Mouse (Mus musculus) neural tube, embryonic 12.5 days (tissue): ENCODE data around the gene 1700067K01Rik. TPM values are rescaled to one million over a fixed set of nuclear protein-coding genes. Genes with fewer than 3 reads are reported as not detected.

ENCODE experiments used
- ATAC-seq: fragments of 200-750 bp; cut with Nextera tagmentation; 2 replicates; pipeline ENCODE4 v1.8.0; 2017; ENCODE audit warnings: low read depth, mild to moderate bottlenecking, moderate TSS enrichment, moderate library complexity; ENCODE audit not compliant: low FRiP score
- H3K27ac ChIP-seq: fragments of 300-500 bp; sonication (generic); 2 replicates; pipeline ENCODE4 v1.5.1; 2016
- H3K27me3 ChIP-seq: fragments of 300-500 bp; sonication (generic); replicated peaks from 2 replicates; pipeline ENCODE4 v1.6.1; 2016; ENCODE audit warnings: mild to moderate bottlenecking
- H3K36me3 ChIP-seq: fragments of 300-500 bp; sonication (generic); 2 replicates; pipeline ENCODE4 v1.6.1; 2016; ENCODE audit warnings: mild to moderate bottlenecking
- H3K4me1 ChIP-seq: fragments of 300-500 bp; sonication (generic); 2 replicates; pipeline ENCODE4 v1.6.1; 2016
- H3K4me2 ChIP-seq: fragments of 300-500 bp; sonication (generic); replicated peaks from 2 replicates; pipeline ENCODE4 v1.6.1; 2016; ENCODE audit warnings: mild to moderate bottlenecking
- H3K4me3 ChIP-seq: fragments of 300-500 bp; sonication (generic); 2 replicates; pipeline ENCODE4 v1.5.1; 2016
- H3K9ac ChIP-seq: fragments of 300-500 bp; sonication (generic); 2 replicates; pipeline ENCODE4 v1.6.1; 2016; ENCODE audit warnings: mild to moderate bottlenecking
- H3K9me3 ChIP-seq: fragments of 300-500 bp; sonication (generic); 2 replicates; pipeline ENCODE4 v1.6.1; 2016; ENCODE audit warnings: mild to moderate bottlenecking
- WGBS: fragments of 180-500 bp; shearing (Covaris S2); methylation state at CpG from one replicate; pipeline ENCODE4 v1.1.7; 2016; 5-methylcytosine and 5-hydroxymethylcytosine counted together
- polyA plus RNA-seq: library from polyadenylated mRNA; unstranded; fragments of >200 nt; fragmentation: Nextera tagmentation; extraction: Ambion mirVana; gene quantifications from 2 replicates; pipeline ENCODE4 v1.2.1, GENCODE M21; 2016

Gene 1700067K01Rik
- polyA plus RNA-seq = 0.83 and 0.95 TPM in 2 replicates

DNA sequence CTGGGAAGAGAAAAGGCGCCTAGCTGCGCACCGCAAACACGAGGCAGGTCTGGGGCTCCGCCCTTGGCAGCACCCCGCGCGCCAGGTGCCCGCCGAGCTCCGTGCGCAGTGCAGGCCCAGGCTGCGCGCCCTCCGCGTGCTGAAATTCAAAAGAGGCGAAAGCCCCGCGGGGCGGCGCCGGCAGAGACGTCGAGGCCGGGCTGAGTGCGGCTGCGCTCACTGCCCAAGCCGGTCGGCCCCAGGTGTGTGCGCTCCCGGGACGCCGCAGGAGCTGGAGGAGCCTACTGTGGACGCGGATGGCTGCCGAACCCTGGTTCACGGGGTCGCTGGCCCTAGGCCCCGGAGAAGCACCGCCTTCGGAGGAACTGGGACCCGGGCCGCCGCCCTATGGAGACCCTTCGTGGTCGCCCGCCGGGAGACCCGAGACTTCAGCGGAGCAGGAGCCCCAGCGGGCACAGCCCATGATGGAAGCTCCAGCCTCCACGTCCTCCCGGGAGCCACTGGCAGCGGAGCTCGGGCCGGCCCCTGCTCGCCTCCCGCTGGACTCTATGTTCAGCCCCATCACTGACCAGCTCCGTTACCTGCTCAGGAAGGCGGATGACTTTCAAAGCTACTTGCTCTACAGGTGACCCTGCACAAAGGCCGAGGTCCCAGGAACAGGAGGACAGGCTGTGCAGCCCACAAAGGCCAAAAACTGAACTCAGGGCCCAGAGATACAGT, at the start of gene 1700067K01Rik:
Gene 1700067K01Rik, plus strand, starts transcription at position 222 of the 720 bp plus-strand sequence.
- Histone ChIP-seq H3K27ac (no peak within 1 kb of the TSS), H3K9me3 (no peaks in the 10 kb centered on the region), H3K4me3 (peak within 1 kb of the TSS; percentile 11; the same call in 1 of the 2 replicates), H3K36me3 (peaks cover 25% of the 10 kb centered on the region), H3K4me1 (peaks cover 29% of the 10 kb centered on the region), H3K9ac (peak within 1 kb of the TSS; percentile 35; the same call in 1 of the 2 replicates), H3K27me3 (peaks cover 25% of the 10 kb centered on the region), H3K4me2 (peak within 1 kb of the TSS; percentile 45)
- no peak for ATAC-seq
- WGBS = 14% methylated on average over 61 of the region's 61 CpGs

DNA sequence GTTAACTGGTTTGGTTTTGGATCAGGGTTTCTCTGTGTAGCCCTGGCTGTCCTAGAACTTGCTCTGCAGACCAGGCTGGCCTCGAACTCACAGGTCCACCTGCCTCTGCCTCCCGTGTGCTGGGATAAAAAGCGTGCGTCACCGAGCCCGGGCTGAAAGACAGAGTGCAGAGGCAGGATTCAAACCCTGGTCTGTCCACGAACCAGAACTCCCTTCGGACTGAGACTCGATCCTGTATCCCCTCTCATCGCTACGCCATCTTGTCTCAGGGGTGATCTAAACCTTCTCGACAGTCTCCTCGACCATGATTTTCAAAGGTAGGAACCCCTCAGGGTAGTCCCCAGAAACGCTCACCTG, 46.6 kb upstream of the 1700067K01Rik start:
- no peak for ATAC-seq
- peaks cover 14% of the 10 kb centered on the region for H3K4me1 ChIP-seq
- peak overlapping the region; percentile 52; the same call in 1 of the 2 replicates for H3K9ac ChIP-seq
- H3K27me3 ChIP-seq = no peaks in the 10 kb centered on the region
- H3K4me3 ChIP-seq = peak overlapping the region; percentile 66
- no peaks in the 10 kb centered on the region for H3K9me3 ChIP-seq
- no peak overlapping the region for H3K27ac ChIP-seq
- WGBS = 2% methylated on average over 14 of the region's 14 CpGs
- no peaks in the 10 kb centered on the region for H3K36me3 ChIP-seq
- H3K4me2 ChIP-seq = peak overlapping the region; percentile 93

DNA sequence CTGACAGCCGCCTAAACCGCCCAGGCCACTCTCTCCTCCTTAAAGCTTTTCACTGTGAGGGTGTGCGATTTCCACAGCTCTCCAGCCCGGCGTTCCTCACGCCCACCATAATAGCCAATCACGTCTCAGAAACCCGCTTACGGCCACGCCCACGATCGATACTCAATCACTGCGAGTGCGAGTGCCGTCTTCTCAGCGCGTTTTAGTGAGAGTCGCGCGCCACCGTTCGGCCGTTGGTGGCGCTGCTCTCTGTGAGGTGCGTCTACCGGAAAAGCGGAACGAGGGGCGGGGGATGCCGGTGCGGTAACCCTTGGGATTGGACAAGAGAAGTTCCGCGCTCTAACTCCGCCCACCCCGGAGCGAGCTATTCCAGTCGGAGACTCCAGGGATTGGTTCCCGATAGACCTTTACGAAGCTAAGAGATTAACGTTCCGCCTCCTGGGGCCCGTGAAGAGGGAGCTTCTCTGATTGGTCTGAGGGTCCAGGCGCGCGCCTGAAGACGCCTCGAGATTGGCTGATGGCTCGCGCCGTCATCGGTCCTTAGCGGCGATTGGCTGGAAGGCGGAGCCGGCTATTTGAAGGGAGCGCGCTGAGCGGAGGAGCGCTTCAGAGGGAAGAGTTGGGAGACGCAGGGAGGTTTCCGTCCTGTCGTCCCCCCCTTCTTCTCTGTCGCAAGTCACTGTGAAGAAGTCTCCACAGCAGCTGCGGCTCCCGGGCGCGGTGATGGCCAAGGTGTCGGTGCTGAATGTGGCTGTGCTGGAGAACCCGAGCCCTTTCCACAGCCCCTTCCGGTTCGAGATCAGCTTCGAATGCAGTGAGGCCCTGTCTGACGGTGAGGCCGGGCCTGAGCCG, 46.0 kb upstream of the 1700067K01Rik start, which contains the start of the genes Gm10644 and Asf1b:
Gene Gm10644, minus strand, starts transcription at position 100 of the 852 bp plus-strand sequence.
Gene Asf1b, plus strand, starts transcription at position 402 of the 852 bp plus-strand sequence.
- Histone ChIP-seq H3K4me1 (peaks cover 14% of the 10 kb centered on the region), H3K9ac (peak within 1 kb of the TSS; percentile 62), H3K4me3 (peak within 1 kb of the TSS; percentile 66), H3K9me3 (no peaks in the 10 kb centered on the region), H3K36me3 (no peaks in the 10 kb centered on the region), H3K4me2 (peak within 1 kb of the TSS; percentile 93), H3K27me3 (no peaks in the 10 kb centered on the region), H3K27ac (no peak within 1 kb of the TSS)
- WGBS = under 1% methylated on average over 75 of the region's 75 CpGs
- peak; percentile 100 for ATAC-seq

DNA sequence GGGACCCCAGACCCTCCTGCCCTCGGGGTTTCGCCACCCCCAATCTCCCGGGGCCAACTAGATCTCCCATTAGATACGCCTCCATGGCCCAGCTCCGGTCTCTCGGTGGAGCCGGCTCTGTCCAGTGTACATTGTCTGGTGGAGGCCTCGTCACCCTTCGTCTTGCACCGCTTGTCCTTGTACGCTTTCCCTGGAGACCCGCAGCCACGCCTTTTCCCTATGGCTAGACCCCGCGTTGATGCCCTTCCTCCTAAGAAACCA, 45.4 kb upstream of the 1700067K01Rik start:
- Histone ChIP-seq H3K27me3 (no peaks in the 10 kb centered on the region), H3K9ac (peak overlapping the region; percentile 62), H3K36me3 (no peaks in the 10 kb centered on the region), H3K4me1 (peaks cover 14% of the 10 kb centered on the region), H3K4me2 (peak overlapping the region; percentile 93), H3K4me3 (peak overlapping the region; percentile 66), H3K9me3 (no peaks in the 10 kb centered on the region), H3K27ac (no peak overlapping the region)
- no peak; the same call in 1 of the 2 replicates for ATAC-seq
- WGBS = under 1% methylated on average over 15 of the region's 15 CpGs

DNA sequence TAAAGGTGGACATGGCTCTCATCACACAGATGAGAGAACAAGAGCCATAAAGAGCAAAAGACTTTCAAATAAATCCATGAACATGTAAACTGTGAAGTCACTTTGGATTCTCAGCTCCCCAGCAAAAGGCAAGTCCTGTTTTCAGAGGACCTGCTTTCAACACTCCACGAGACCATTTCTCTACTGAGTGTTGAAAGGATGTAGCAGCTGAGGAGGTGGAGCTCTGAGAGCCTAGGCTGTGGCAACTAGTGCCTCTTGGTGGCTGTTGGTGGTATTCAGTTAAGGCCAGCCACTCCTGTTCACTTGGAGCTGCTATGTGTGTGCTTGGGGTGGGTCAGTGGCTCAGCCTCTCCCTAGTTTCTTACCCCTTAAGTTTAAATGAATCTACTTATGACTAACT, 44.5 kb upstream of the 1700067K01Rik start:
- 39% methylated on average over 1 of the region's 1 CpGs for WGBS
- H3K9ac ChIP-seq = no peak overlapping the region
- peak overlapping the region; percentile 93 for H3K4me2 ChIP-seq
- H3K4me3 ChIP-seq = peak overlapping the region; percentile 66; the same call in 1 of the 2 replicates
- no peak overlapping the region for H3K27ac ChIP-seq
- H3K36me3 ChIP-seq = no peaks in the 10 kb centered on the region
- peaks cover 14% of the 10 kb centered on the region for H3K4me1 ChIP-seq
- H3K27me3 ChIP-seq = no peaks in the 10 kb centered on the region
- H3K9me3 ChIP-seq = no peaks in the 10 kb centered on the region
- ATAC-seq = no peak

DNA sequence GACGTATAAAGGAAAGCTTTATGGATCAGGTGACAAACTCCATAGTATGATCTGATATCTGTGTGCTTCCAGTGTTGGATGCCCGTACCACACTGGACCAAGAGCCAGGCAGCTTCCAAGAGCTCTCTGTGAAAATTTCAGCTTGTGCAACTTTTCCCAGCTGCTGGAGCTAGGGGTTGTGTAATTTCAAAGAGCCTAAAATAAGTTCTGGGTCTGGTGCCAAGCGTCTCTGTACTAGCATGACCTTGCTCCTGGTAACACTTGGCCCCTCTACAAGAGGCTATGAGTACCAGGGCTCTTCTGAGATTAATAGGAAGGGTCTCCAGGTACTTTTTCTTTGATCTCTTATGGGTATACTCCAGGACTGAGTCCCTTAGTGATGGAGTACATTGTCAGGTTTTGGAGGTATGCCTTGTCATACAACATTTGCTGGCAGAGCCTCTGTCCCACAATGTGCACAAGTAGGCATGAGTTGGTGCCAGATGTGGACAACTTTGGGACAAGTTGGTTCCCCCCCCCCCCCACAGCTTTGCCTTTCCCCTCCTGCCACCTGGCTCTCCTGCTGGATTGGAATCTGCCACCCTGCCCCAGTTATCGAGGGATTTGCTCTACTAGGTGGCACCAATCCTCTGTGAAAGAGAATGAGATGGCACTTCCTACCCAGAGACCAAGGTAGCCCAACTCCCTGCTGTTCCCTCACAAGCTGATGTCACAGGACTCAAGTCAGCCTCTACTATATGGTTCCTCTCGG, 37.1 kb upstream of the 1700067K01Rik start:
- Histone ChIP-seq H3K27me3 (no peaks in the 10 kb centered on the region), H3K4me2 (no peak overlapping the region), H3K4me3 (no peak overlapping the region), H3K4me1 (no peaks in the 10 kb centered on the region), H3K36me3 (peaks cover 21% of the 10 kb centered on the region), H3K9ac (no peak overlapping the region), H3K9me3 (no peaks in the 10 kb centered on the region), H3K27ac (no peak overlapping the region)
- WGBS = 94% methylated on average over 5 of the region's 5 CpGs
- no peak for ATAC-seq

DNA sequence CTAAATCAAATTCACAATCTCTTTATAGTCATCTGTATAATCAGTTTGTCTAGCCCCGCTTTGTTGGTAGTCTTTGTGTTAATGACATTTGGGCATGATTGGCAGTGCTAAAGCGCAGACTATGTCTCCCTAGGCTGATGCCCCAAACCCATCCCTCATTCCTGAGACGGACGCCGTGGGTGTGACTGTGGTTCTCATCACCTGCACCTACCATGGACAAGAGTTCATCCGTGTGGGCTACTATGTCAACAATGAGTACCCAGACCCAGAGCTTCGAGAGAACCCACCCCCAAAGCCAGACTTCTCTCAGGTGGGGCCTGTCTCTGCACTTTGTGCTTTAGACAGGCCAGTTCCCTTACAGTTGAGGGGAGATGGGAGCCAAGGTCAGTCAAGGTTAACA, 33.6 kb upstream of the 1700067K01Rik start:
- WGBS = 97% methylated on average over 7 of the region's 7 CpGs
- H3K9me3 ChIP-seq = no peaks in the 10 kb centered on the region
- no peak overlapping the region for H3K4me2 ChIP-seq
- peaks cover 30% of the 10 kb centered on the region for H3K36me3 ChIP-seq
- H3K27me3 ChIP-seq = no peaks in the 10 kb centered on the region
- ATAC-seq = no peak
- H3K27ac ChIP-seq = no peak overlapping the region
- no peak overlapping the region for H3K4me3 ChIP-seq
- H3K4me1 ChIP-seq = no peaks in the 10 kb centered on the region
- no peak overlapping the region for H3K9ac ChIP-seq

DNA sequence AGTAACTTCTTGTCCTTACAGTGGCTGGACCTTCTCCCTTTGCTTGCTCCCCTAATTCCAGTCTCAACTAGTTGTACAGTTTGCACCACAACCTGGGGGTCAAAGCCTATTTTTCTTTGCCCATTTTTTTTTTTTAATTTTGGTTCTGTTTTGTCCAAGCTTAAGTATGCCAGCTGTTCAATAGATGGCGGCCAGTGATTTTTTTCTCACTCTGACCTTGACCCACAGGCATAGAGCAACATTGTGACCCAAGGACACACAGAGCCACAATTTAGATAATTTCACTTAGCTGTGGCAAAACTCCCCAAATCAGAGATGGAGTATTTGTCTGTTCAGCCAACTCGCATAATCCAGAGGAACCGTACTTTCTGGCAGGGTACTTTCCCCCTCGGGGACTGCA, 30.2 kb upstream of the 1700067K01Rik start:
- H3K36me3 ChIP-seq = peaks cover 23% of the 10 kb centered on the region
- H3K4me1 ChIP-seq = peaks cover 17% of the 10 kb centered on the region
- H3K27me3 ChIP-seq = no peaks in the 10 kb centered on the region
- no peaks in the 10 kb centered on the region for H3K9me3 ChIP-seq
- WGBS = 93% methylated on average over 4 of the region's 4 CpGs
- H3K4me3 ChIP-seq = no peak overlapping the region
- H3K4me2 ChIP-seq = no peak overlapping the region
- H3K27ac ChIP-seq = no peak overlapping the region
- H3K9ac ChIP-seq = no peak overlapping the region
- ATAC-seq = no peak

DNA sequence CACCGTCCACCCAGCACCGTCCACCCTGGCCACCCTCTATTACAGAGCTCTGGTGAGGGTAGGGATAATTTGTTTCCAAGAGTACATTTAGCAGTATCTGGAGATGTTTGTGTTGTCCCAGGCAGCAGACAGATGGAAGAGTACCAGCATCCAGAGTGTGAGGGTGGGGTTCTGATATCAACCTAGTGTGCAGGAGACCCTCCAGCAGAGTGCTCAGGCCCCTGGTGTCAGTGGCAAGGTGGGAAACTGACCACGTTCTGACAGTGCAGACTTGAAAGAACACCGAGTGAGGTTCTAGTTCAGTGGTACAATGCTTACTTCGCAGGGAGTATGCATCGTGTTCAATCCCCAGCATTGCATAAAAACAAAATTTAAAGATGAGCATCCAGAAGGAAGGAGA, 29.6 kb upstream of the 1700067K01Rik start:
- H3K4me1 ChIP-seq = peaks cover 17% of the 10 kb centered on the region
- peak overlapping the region; percentile 98 for H3K4me2 ChIP-seq
- no peaks in the 10 kb centered on the region for H3K9me3 ChIP-seq
- H3K27me3 ChIP-seq = no peaks in the 10 kb centered on the region
- no peak for ATAC-seq
- H3K4me3 ChIP-seq = peak overlapping the region; percentile 96; the same call in 1 of the 2 replicates
- H3K27ac ChIP-seq = no peak overlapping the region
- peaks cover 23% of the 10 kb centered on the region for H3K36me3 ChIP-seq
- no peak overlapping the region; the same call in 1 of the 2 replicates for H3K9ac ChIP-seq
- 78% methylated on average over 6 of the region's 6 CpGs for WGBS

DNA sequence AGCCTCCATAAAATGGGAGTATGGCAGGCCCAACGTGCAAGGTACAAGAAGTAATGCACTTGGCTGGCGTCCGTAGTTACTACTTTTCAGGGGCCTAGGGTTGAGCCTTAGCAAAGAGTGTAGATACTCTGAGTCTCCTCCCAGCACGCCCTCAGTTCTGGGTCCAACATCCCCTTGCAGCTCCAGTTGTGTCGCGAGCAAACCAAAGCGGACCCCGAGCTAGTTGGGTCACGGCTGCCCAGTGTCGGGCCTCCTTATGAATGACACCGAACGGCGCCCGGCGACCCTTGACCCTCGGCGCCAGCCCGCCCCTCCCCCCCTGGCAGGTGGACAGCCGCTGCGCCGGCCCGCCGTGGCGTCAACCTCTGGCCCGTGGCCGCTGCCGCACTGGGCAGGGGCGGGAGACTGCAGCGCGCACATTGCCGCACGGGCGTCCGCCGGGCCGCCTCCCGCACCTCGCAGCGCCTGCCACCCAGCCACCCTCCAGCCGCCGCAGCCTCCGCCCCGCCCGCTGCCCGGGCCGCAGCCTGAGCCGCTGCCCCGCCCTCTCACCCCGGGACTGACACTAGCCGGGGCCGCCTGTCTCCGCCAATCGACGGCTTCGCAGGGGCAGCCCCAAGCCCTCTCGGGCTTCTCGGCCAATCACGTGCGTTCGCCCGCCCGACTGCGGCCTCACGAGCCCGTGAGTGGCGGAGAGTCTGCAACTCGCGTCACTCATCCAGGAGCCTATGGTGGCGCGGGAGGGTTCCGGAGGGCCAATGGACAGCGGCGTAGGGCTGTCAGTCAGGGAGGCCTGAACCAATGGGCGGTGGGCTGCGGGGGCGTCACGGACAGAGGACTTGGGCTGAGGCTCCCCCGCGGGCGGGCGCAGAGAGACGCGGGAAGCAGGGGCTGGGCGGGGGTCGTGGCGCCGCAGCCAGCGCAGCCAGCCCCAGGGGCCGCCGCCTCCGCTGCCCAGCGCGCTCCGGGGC, 28.9 kb upstream of the 1700067K01Rik start, which contains the start of gene Prkaca:
Gene Prkaca, plus strand, starts transcription at position 844 of the 971 bp plus-strand sequence.
- Histone ChIP-seq H3K27ac (peak within 1 kb of the TSS; percentile 58), H3K4me3 (peak within 1 kb of the TSS; percentile 96), H3K36me3 (peaks cover 18% of the 10 kb centered on the region), H3K4me1 (peaks cover 25% of the 10 kb centered on the region), H3K4me2 (peak within 1 kb of the TSS; percentile 98), H3K9ac (peak within 1 kb of the TSS; percentile 96), H3K9me3 (no peaks in the 10 kb centered on the region), H3K27me3 (no peaks in the 10 kb centered on the region)
- under 1% methylated on average over 86 of the region's 94 CpGs for WGBS
- peak; percentile 100 for ATAC-seq
